ENCODE assay signal across 8 mouse cellular contexts in the genomic region with DNA sequence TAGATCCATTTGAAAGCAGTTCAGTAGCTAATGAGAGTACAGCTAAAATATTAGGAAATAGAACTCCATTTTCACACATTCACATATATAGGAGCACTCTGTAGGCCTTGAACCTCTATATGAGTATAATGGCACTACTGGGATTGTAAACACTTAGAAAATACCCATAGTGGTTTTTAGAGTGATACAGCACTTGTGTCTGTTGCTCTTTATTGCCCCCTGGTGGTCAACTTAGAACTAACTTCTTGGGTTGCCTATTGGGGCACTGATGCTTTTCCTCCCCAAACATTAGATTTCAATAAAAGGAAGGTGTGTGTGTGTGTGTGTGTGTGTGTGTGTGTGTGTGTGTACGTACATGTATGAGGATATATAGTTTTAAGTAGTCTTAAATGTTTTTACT.
DNase-seq lines count a peak whose midpoint lies in the region; ATAC-seq lines count a peak whose summit lies in the region.

No protein-coding gene starts in this region.

- 52% methylated on average over 1 of the region's 1 CpGs for WGBS in hindbrain, embryonic 11.5 days
- 70% methylated on average over 1 of the region's 1 CpGs for WGBS in hindbrain, embryonic 12.5 days

- intact Hi-C loops in gastrocnemius, postnatal 14 days (cut with DNase I; ENCODE audit: low total_unique reads) = loop anchor here (5.0 to 10.0 kb wide), 2 partner anchors 192 to 280 kb away; a partner anchor contains a TSS

- no peak overlapping the region for H3K9ac ChIP-seq in hindbrain, embryonic 11.5 days (ENCODE audit: low read depth, low read length)
- H3K9ac ChIP-seq in hindbrain, embryonic 12.5 days = no peak overlapping the region

- peak; percentile 79 for DNase-seq in hindbrain, embryonic 11.5 days (ENCODE audit: low spot score)
- DNase-seq in Muller cell, postnatal 12 days (ENCODE audit: inconsistent ontology term) = peak; percentile 28
- DNase-seq in cerebellum, adult 9-11 months = peak; percentile 45
- DNase-seq in gastrocnemius, postnatal 14 days = peak; percentile 40
- peak; percentile 74 for DNase-seq in layer of hippocampus, adult 11-12 months (ENCODE audit: low spot score)
- peak; percentile 70 for DNase-seq in testis, postnatal 10 days (ENCODE audit: low spot score)

- H3K36me3 ChIP-seq in hindbrain, embryonic 11.5 days (ENCODE audit: control insufficient read depth, insufficient read depth, low read length) = no peaks in the 10 kb centered on the region
- H3K36me3 ChIP-seq in hindbrain, embryonic 12.5 days = no peaks in the 10 kb centered on the region

- H3K27ac ChIP-seq in hindbrain, embryonic 11.5 days (ENCODE audit: low read depth, low read length) = no peak overlapping the region
- H3K27ac ChIP-seq in hindbrain, embryonic 12.5 days = no peak overlapping the region

- no peaks in the 10 kb centered on the region for H3K27me3 ChIP-seq in hindbrain, embryonic 11.5 days (ENCODE audit: control insufficient read depth, insufficient read depth, low read length)
- H3K27me3 ChIP-seq in hindbrain, embryonic 12.5 days = no peaks in the 10 kb centered on the region

- H3K4me1 ChIP-seq in hindbrain, embryonic 11.5 days (replicated peaks; ENCODE audit: control insufficient read depth, insufficient read depth, low read length) = no peaks in the 10 kb centered on the region
- no peaks in the 10 kb centered on the region for H3K4me1 ChIP-seq in hindbrain, embryonic 12.5 days

- ATAC-seq in hindbrain, embryonic 11.5 days (ENCODE audit: low FRiP score) = no peak; the same call in 1 of the 2 replicates
- ATAC-seq in hindbrain, embryonic 12.5 days (ENCODE audit: low FRiP score) = no peak
- ATAC-seq in megakaryocyte progenitor cell, adult 5-6 weeks (replicated peaks; ENCODE audit: poor library complexity) = peak; percentile 91

- no peak overlapping the region for H3K4me2 ChIP-seq in hindbrain, embryonic 11.5 days (replicated peaks; ENCODE audit: low read depth, low read length)
- no peak overlapping the region for H3K4me2 ChIP-seq in hindbrain, embryonic 12.5 days (replicated peaks)

- no peak overlapping the region for H3K4me3 ChIP-seq in hindbrain, embryonic 11.5 days (ENCODE audit: low read depth, low read length)
- no peak overlapping the region for H3K4me3 ChIP-seq in hindbrain, embryonic 12.5 days

- H3K9me3 ChIP-seq in hindbrain, embryonic 11.5 days (ENCODE audit: control insufficient read depth, low read length) = no peaks in the 10 kb centered on the region
- H3K9me3 ChIP-seq in hindbrain, embryonic 12.5 days (replicated peaks) = no peaks in the 10 kb centered on the region

Comparison
In these comparisons a context has a peak if more than half of its experiments do, and no peak if none do; other contexts are left out.
1. DNase-seq: peak in every context shown above with its lines; median percentile 79 in hindbrain, embryonic 11.5 days; 74 in layer of hippocampus, adult 11-12 months; 70 in testis, postnatal 10 days; 45 in cerebellum, adult 9-11 months; 40 in gastrocnemius, postnatal 14 days; 28 in Muller cell, postnatal 12 days.